Mouse (Mus musculus) T-helper 1 cell (primary cell): Measurements from ENCODE around the gene Wnt3.

Experiments
- in situ Hi-C: fragments of 300-600 bp; cut with MboI, MseI; formaldehyde crosslinking; loops from one replicate; pipeline ENCODE4 v1.15.1; 2025; ENCODE audit warnings: high pct_unique_total_duplicates

Gene Wnt3

GRCm38 (mm10) chr11:103772505-103773386 is 1.2 kb upstream of the Wnt3 start:
- in situ Hi-C loops: no loop called here

- in situ Hi-C loops: no loop called here
Measured at GRCm38 (mm10) chr11:103774228-103774530, 229 bp downstream of the Wnt3 start.

- in situ Hi-C loops: no loop called here
Measured at GRCm38 (mm10) chr11:103780152-103780551, 6.2 kb downstream of the Wnt3 start.

GRCm38 (mm10) chr11:103789951-103790350 is 16.0 kb downstream of the Wnt3 start:
- in situ Hi-C loops: no loop called here

GRCm38 (mm10) chr11:103801128-103801527 is 27.2 kb downstream of the Wnt3 start:
- in situ Hi-C loops: no loop called here

- in situ Hi-C loops: no loop called here
Measured at GRCm38 (mm10) chr11:103804126-103804525, 30.2 kb downstream of the Wnt3 start.

GRCm38 (mm10) chr11:103804804-103805203 is 30.9 kb downstream of the Wnt3 start:
- in situ Hi-C loops: no loop called here

GRCm38 (mm10) chr11:103807966-103808365 is 34.0 kb downstream of the Wnt3 start:
- in situ Hi-C loops: no loop called here

GRCm38 (mm10) chr11:103808771-103809610 is 35.0 kb downstream of the Wnt3 start:
- in situ Hi-C loops: no loop called here

- in situ Hi-C loops: no loop called here
Measured at GRCm38 (mm10) chr11:103809611-103810598, 36.0 kb downstream of the Wnt3 start.

- in situ Hi-C loops: no loop called here
Measured at GRCm38 (mm10) chr11:103810631-103811030, 36.7 kb downstream of the Wnt3 start.

GRCm38 (mm10) chr11:103811246-103811645 is 37.3 kb downstream of the Wnt3 start:
- in situ Hi-C loops: no loop called here

- in situ Hi-C loops: no loop called here
Measured at GRCm38 (mm10) chr11:103814808-103815207, 40.9 kb downstream of the Wnt3 start.

- in situ Hi-C loops: no loop called here
Measured at GRCm38 (mm10) chr11:103815986-103816385, 42.0 kb downstream of the Wnt3 start.

- in situ Hi-C loops: no loop called here
Measured at GRCm38 (mm10) chr11:103816719-103817118, 42.8 kb downstream of the Wnt3 start.

GRCm38 (mm10) chr11:103827201-103827600 is 53.3 kb downstream of the Wnt3 start:
- in situ Hi-C loops: no loop called here

- in situ Hi-C loops: no loop called here
Measured at GRCm38 (mm10) chr11:103828866-103829265, 54.9 kb downstream of the Wnt3 start.

GRCm38 (mm10) chr11:103829956-103830355 is 56.0 kb downstream of the Wnt3 start:
- in situ Hi-C loops: no loop called here

- in situ Hi-C loops: no loop called here
Measured at GRCm38 (mm10) chr11:103830476-103830875, 56.5 kb downstream of the Wnt3 start.

- in situ Hi-C loops: no loop called here
Measured at GRCm38 (mm10) chr11:103831766-103832165, 57.8 kb downstream of the Wnt3 start.

- in situ Hi-C loops: no loop called here
Measured at GRCm38 (mm10) chr11:103832331-103832730, 58.4 kb downstream of the Wnt3 start.

GRCm38 (mm10) chr11:103838955-103839354 is 65.0 kb downstream of the Wnt3 start:
- in situ Hi-C loops: no loop called here
